Mouse (Mus musculus) retina, postnatal 7 days (tissue): ENCODE data around the gene Anapc10.
"Not testable (repeated sequence)": the region's sequence is repeated elsewhere in the genome, so short reads cannot be mapped to it uniquely, and the experiment has no call there.

ENCODE experiments used
- DNase-seq: peaks from one replicate; pipeline ENCODE4 v3.0.0-alpha.2; 2012; ENCODE audit warnings: low read depth, low spot score

The Anapc10 gene

DNA sequence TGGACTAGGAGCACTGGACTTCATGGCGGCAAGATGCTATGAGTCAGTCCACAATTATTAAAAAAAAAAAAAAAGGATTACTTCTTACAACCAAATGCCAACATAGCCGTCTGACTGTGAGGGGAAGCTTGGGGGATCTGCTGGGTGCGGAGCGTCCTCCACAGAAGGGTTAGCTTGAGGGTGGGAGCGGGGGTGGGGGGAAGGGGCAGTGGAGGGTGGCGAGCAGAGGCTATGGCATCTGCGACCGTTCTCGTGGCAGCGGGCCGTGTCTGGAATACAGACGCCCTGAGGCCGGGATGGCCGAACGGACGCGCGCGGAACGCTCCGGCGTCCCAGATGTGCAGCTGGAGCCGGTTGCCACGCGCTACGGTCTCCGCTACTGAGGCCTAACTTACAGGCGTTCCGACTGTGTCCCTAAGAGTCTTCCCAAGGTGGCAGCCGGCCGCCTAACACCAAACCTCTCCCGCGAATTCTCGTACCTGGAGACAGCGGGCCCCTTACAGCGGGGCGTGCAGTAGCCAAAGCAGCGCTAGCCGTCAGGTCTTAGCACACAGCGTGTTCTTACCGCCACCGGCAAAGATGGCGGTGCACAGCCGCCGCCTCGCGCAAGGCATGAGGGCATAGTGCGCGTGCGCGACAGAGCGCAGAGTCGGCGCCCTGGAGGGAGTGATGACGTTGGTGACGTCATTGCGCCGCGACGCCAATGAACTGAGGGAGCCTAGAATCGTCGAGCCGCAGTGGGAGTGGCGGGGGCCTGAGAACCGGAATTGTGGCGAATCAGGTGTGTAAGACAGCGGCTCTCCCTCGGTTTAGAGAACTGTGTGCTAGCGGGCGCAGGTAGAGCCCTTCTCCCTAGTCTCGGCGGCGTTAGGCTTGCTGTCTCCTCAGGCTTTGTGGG, at the start of gene Anapc10, which contains the start of gene Abce1:
Anapc10 (plus strand) TSS at position 757 of the 898 bp plus-strand sequence.
Abce1 (minus strand) TSS at position 677 of the 898 bp plus-strand sequence.
- peak; percentile 100 for DNase-seq

DNA sequence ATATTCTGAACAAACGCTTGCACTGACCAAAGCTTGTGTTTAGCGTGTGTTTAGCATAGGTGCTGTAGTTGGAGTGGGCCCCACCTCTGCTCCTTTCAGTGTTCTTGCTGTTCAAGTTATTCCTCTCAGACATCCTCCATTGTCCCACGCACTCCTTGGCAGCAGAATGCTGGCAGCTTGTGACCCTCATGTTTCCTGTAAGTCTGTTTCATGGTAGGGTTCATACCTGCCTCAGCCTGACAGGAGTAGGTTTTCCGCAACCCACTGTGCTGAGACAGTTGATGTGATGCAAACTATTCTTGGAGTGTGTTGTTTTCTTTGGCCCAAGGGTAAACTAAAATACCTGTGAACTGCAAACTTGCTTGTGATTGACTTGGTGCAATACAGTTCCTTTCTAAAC, 35.2 kb upstream of the Anapc10 start:
- DNase-seq, result no peak

DNA sequence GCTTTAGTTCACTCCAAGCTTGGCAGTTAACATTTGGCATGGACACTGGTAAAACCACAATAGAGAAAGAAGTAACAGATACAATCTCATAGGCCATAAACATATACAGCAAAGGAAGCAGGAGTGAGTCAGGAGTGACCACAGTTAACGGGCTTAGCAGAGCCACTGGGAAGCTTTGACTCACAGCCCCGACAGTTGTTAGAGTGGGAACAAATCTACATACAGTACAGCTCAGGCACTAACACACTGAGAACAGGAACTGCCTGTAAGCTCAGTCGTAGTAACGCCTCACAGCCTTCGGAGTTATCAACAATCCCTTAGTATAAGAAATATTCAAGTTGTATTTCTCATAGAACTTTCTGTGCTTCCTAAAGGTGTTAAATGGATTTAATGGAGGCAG, 32.6 kb upstream of the Anapc10 start:
- DNase-seq, result no peak

DNA sequence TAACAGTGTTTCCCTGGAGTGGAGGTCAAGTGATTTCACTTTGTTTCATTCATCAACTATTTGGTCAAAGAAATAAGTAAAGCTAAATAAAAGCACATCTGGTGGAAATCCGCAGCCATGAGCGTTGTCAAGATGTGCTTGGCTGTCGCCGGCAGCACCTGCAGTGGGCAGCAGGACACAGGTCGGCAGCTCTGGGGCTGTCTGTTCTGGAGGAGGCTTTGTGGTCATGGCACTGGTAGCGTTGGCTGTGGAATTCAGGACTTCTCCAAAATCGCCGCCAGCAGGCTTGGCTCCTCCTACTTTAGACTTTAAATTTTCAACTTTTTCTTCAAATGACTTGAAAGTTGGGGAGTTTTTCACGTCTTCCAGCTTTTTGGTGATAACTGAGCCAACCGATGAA, 31.5 kb upstream of the Anapc10 start:
- DNase-seq, result not testable (repeated sequence)

DNA sequence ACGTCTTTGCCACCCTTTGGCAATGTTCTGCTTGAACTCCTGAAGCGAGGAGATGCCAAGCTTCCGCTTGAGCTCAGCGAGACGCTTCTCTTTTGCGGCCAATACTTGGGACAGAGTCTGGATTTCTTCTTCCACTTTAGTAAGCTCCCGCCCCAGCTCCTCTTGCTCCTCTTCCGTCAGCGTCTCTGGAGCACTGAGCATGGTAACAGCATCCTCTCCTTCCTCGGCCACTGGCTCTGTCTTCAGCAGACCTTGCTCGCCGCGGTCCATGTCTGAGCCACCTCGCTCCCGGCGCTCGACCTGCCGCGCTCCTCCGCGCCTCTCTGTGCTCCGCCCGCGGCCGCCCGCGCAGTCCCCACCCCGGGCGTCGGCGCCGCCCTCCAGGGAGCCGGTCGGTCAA, 31.1 kb upstream of the Anapc10 start:
- DNase-seq, result no peak

GRCm38 (mm10) chr8:79680965-79681364, 30.7 kb upstream of the Anapc10 start:
- no peak for DNase-seq

DNA sequence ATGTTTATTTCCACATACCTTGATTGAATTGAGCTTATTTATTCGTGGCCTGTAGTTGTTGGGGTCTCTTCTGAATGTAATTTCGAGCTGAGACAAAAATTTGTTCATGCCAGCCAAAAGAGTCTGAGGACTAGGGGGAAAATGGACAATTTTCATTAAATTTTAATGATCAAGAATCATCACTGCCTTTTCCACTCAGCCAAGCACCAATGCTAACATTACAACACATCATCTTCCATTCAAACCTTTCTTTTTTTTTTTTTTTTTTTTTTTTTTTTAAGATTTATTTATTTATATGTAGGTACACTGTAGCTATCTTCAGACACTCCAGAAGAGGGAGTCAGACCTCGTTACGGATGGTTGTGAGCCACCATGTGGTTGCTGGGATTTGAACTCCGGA, 25.7 kb upstream of the Anapc10 start:
- not testable (repeated sequence) for DNase-seq

GRCm38 (mm10) chr8:79692531-79692930, 19.1 kb upstream of the Anapc10 start:
- no peak for DNase-seq

DNA sequence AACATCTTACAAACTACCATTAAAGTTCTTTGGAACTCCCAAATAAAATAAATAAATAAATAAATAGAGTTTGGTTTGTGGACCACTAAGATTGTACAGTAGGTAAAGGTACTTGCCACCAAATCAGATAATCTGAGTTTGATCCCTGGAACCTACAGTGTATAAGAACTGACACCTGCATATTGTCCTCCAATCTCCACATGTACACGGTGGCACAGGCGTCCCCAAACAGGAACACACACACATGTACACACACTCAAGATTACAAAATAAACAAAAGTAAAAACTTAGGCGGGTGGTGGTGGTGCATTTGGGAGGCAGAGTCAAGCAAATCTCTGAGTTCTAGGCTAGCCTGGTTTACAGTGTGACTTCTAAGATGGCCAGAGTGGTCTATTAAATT, 4.9 kb upstream of the Anapc10 start:
- no peak for DNase-seq

GRCm38 (mm10) chr8:79712676-79713075, 1.1 kb downstream of the Anapc10 start:
- no peak for DNase-seq

GRCm38 (mm10) chr8:79721537-79721936, 9.9 kb downstream of the Anapc10 start:
- no peak for DNase-seq

GRCm38 (mm10) chr8:79723308-79723707, 11.7 kb downstream of the Anapc10 start:
- DNase-seq, result no peak

DNA sequence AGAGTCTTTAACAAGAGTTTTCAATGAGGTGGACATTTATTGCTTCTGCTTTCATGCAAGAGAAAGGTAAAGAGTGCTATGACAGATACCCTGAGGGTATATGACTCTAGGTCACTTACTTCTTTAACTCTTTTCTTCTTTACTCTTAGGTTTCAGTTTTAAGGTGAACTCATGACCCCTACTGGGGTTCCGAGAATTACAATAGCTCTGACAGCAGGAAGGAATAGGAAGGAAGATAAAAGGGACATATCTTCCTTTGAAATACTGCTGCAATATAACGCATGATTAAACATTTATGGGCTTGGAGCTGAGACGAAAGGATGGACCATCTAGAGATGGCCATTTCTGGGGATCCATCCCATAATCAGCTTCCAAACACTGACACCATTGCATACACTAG, 13.0 kb downstream of the Anapc10 start:
- no peak for DNase-seq

DNA sequence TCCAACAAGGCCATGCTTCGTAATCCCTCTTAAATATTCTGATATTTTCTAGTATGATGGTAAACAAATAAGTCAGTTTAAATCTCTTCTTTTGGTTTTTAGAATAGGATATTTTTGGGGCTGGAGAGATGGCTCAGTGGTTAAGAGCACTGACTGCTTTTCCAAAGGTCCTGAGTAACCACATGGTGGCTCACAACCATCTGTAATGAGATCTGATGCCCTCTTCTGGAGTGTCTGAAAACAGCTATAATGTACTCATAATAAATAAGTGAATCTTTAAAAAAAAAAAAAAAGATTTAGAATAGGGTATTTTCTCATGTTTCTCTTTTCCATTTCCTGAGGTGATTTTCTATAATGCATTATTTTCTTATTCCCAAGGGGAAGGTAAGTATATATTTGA, 16.3 kb downstream of the Anapc10 start:
- no peak for DNase-seq

DNA sequence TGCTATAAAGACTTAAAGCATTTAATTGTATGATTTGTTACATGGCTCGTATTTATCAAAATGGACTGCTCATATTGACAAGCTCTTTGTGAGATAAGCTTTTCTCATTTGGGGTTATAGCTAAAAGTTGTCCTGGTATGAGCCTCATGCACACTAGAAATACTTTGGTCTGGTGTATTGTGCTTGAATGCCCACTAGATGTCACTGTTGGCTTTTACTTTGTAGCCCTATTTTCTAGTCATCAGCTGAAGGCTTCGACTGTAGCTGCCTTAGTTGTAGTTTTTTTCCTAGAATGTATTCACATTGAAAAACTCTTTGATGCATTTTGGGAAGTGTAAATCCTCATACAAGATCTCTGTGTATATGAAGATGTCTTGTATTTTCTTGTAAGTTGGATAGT, 22.7 kb downstream of the Anapc10 start:
- DNase-seq, result peak; percentile 43

DNA sequence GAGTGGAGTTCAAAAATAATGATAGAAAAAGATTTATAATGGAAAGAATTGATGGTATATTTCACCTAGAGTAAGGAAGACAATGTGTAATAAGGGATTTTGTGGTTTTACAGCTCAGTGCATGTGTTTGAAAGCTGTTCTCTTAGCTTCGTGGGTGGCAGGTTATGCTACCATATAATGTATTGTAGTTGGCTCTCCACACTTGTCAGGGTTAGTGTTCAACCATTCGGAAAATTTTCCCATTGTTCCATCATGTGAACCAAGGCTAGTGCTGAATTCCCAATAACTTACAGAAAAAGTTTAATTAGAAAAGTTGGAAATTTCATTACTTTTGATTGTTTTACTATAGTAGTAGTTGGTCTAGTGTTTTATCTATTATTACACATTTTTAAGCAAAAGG, 36.6 kb downstream of the Anapc10 start:
- DNase-seq, result no peak

GRCm38 (mm10) chr8:79748591-79748990, 37.0 kb downstream of the Anapc10 start:
- DNase-seq, result no peak

- DNase-seq, result peak; percentile 37
Measured at GRCm38 (mm10) chr8:79750305-79750704, 38.7 kb downstream of the Anapc10 start.

- not testable (repeated sequence) for DNase-seq
Measured at GRCm38 (mm10) chr8:79794873-79795272, 83.3 kb downstream of the Anapc10 start.

DNA sequence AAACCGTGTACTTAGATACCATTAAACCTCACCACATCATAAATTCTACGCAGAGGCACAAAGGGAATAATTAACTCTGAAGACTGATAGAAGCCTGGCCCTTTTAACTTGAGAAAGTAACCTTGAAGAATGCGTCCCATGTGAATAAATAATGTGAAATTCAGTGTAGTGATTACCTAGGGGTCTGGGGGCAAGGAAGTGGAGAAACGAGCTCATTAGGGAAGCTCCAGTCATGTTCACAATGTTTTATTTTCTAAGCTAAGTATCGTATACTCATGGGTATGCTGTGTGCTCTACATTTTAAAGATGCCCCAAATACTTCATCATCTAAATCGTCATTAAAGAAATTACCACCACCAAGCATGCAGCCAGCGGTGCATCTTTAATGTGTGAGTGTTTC, 85.1 kb downstream of the Anapc10 start:
- no peak for DNase-seq

GRCm38 (mm10) chr8:79804499-79804898, 92.9 kb downstream of the Anapc10 start:
- DNase-seq, result no peak

DNA sequence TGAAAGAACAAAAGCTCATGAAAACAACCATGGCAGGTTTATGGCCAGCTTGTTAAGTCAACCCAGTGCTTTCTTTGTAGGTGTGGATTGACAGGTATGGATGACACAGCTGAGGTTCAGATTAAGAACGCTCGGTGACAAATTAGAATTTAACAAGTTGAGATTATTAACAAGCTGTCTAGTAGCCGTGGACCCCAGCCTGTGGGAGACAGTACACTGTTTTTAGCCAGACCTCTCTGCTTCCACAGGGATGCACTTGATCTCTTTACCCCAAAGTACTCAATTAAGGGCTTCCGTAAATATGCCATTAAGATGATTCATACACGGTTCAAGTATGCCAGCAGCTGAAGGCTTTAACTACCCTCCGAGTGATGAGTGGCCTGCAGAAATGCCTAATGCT, 95.4 kb downstream of the Anapc10 start:
- DNase-seq, result no peak

GRCm38 (mm10) chr8:79826534-79826933, 114.9 kb downstream of the Anapc10 start:
- no peak for DNase-seq
